Mouse (Mus musculus) stomach, embryonic 14.5 days (tissue): ENCODE data around the gene Mrps18b. TPM values are rescaled to one million over a fixed set of nuclear protein-coding genes. Genes with fewer than 3 reads are reported as not detected.

Experiments used
- ATAC-seq: fragments of 200-750 bp; cut with Nextera tagmentation; 2 replicates; pipeline ENCODE4 v1.8.0; 2017; ENCODE audit warnings: low read depth, moderate TSS enrichment; ENCODE audit not compliant: insufficient number of reproducible peaks, insufficient read depth, low FRiP score
- H3K27ac ChIP-seq: fragments of 300-500 bp; sonication (generic); 2 replicates; pipeline ENCODE4 v1.5.1; 2014; ENCODE audit warnings: mild to moderate bottlenecking, low read length, moderate library complexity, mixed read lengths
- H3K27me3 ChIP-seq: fragments of 300-500 bp; sonication (generic); 2 replicates; pipeline ENCODE4 v1.6.1; 2014; ENCODE audit warnings: low read length, control low read depth, mixed read lengths; ENCODE audit not compliant: control insufficient read depth, insufficient read depth
- H3K36me3 ChIP-seq: fragments of 300-500 bp; sonication (generic); 2 replicates; pipeline ENCODE4 v1.6.1; 2014; ENCODE audit warnings: mild to moderate bottlenecking, control low read depth, low read length, moderate library complexity, mixed read lengths; ENCODE audit not compliant: control insufficient read depth, insufficient read depth
- H3K4me1 ChIP-seq: fragments of 300-500 bp; sonication (generic); 2 replicates; pipeline ENCODE4 v1.6.1; 2014; ENCODE audit warnings: low read length, control low read depth, mixed read lengths; ENCODE audit not compliant: control insufficient read depth, insufficient read depth
- H3K4me2 ChIP-seq: fragments of 300-500 bp; sonication (generic); replicated peaks from 2 replicates; pipeline ENCODE4 v1.6.1; 2014; ENCODE audit warnings: low read depth, low read length, control low read depth
- H3K4me3 ChIP-seq: fragments of 300-500 bp; sonication (generic); 2 replicates; pipeline ENCODE4 v1.5.1; 2014; ENCODE audit warnings: low read depth, low read length, control low read depth
- H3K9ac ChIP-seq: fragments of 300-500 bp; sonication (generic); replicated peaks from 2 replicates; pipeline ENCODE4 v1.6.1; 2014; ENCODE audit warnings: low read depth, mild to moderate bottlenecking, control low read depth, low read length, moderate library complexity, mixed read lengths
- H3K9me3 ChIP-seq: fragments of 300-500 bp; sonication (generic); 2 replicates; pipeline ENCODE4 v1.6.1; 2016; ENCODE audit warnings: low read depth, low read length, control low read depth; ENCODE audit not compliant: control insufficient read depth
- WGBS: fragments of 180-500 bp; shearing (Covaris S2); extraction: QIAGEN DNeasy Blood & Tissue Kit; methylation state at CpG from one replicate; pipeline ENCODE4 v1.1.7; 2014; 5-methylcytosine and 5-hydroxymethylcytosine counted together
- polyA plus RNA-seq: library from polyadenylated mRNA; unstranded; fragments of >200 nt; fragmentation: Nextera tagmentation; extraction: Ambion mirVana; gene quantifications from 2 replicates; pipeline ENCODE4 v1.2.1, GENCODE M21; 2014

Mrps18b gene
- polyA plus RNA-seq, 1 experiment from 2014 or later = 72.2 TPM

GRCm38 (mm10) chr17:35874721-35875120 is 41.5 kb downstream of the Mrps18b start:
- Histone ChIP-seq H3K27ac (no peak overlapping the region), H3K9me3 (no peaks in the 10 kb centered on the region), H3K4me2 (no peak overlapping the region), H3K4me1 (peaks cover 14% of the 10 kb centered on the region; the same call in 1 of the 2 replicates), H3K9ac (no peak overlapping the region), H3K36me3 (peaks cover 12% of the 10 kb centered on the region), H3K4me3 (no peak overlapping the region), H3K27me3 (no peaks in the 10 kb centered on the region)
- 88% methylated on average over 6 of the region's 6 CpGs for WGBS
- no peak for ATAC-seq

GRCm38 (mm10) chr17:35873774-35874519 is 42.2 kb downstream of the Mrps18b start:
- Histone ChIP-seq H3K4me2 (no peak overlapping the region), H3K36me3 (peaks cover 12% of the 10 kb centered on the region), H3K4me3 (no peak overlapping the region), H3K27ac (peak overlapping the region; percentile 15; the same call in 1 of the 2 replicates), H3K4me1 (peaks cover 22% of the 10 kb centered on the region; the same call in 1 of the 2 replicates), H3K9me3 (no peaks in the 10 kb centered on the region), H3K9ac (peak overlapping the region; percentile 25; the same call in 1 of the 2 replicates), H3K27me3 (no peaks in the 10 kb centered on the region)
- 28% methylated on average over 21 of the region's 21 CpGs for WGBS
- ATAC-seq = 0 out of 2 replicates have a peak, but pooled peaks have one; percentile 25

DNA sequence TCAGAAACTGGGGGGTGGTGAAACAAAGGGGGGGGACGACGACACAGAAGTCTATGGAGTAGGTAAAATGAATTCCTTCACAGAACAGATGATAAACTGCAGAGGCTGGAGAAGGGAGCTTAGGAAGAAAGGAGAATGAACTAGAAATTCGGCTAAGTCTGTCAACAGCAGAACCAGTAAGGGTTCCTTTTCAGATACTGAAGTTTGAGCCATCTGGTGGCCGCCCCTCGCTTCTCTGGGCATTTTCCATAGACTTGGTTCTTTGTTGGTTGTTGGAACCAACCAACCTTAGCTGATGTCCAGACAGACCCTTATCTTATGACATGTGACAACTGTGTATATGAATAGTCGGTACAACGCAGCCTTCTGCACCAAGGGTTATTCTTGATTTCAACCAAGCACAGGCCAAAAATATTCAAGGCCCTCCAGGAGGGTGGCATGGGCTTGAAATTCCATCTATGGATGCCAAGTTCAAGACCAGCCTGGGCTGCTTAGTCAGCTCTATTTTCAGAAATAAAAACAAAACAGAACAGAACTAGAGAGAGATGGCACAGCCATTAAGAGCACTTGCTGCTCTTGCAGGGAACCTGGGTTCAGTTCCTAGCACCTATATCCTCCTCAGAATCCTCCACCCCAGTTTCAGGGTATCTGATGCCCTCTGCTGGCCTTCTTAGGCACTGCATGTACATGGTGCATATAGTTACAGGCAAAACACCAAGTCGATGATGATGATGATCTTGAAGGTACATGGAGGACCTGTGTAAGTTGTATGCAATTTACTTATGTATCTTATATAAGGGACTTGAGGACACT is 45.1 kb downstream of the Mrps18b start:
- no peak for ATAC-seq
- Histone ChIP-seq H3K27me3 (no peaks in the 10 kb centered on the region), H3K27ac (peak overlapping the region; percentile 85; the same call in 1 of the 2 replicates), H3K9ac (no peak overlapping the region), H3K4me3 (peak overlapping the region; percentile 63; the same call in 1 of the 2 replicates), H3K9me3 (no peaks in the 10 kb centered on the region), H3K4me2 (peak overlapping the region; percentile 92; the same call in 1 of the 2 replicates), H3K4me1 (peaks cover 36% of the 10 kb centered on the region; the same call in 1 of the 2 replicates), H3K36me3 (peaks cover 8% of the 10 kb centered on the region; the same call in 1 of the 2 replicates)
- WGBS = 68% methylated on average over 8 of the region's 8 CpGs

DNA sequence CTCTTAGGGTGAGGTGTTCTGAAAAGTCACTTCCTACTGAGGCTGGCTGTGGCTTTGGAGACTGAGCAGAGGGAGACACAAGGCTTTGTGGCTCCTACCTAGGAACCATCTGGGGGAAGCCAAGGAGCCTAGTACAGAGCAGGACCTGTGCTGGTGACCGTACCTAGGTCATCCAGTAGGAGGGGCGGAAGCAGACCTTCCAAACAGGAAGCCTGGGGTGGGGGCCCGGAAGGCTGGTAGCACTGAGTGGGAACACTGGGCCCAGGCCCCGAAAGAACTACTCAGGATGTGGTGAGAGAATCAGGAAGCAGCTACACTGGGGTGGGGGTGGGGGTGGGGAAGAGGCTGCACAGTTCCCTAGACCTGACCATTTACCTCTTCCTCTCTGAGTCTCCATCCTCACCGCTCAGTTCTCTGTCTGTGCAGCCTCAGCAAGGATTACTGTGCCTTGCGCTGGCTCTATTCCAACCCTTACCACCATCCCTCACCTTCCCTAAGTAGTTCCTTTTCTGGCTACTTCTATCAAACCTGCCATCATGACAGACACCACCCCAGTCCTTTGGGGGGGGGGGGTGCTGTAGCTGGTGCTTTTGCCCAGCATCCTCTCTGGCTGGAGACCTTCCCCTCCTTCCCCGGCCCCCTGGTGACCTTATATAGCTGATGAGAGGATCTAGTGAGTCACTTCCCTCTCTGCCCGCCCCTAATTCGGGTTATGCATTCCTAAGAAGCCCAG is 45.9 kb downstream of the Mrps18b start:
- 42% methylated on average over 9 of the region's 9 CpGs for WGBS
- peak overlapping the region; percentile 63 for H3K4me3 ChIP-seq
- ATAC-seq = no peak

DNA sequence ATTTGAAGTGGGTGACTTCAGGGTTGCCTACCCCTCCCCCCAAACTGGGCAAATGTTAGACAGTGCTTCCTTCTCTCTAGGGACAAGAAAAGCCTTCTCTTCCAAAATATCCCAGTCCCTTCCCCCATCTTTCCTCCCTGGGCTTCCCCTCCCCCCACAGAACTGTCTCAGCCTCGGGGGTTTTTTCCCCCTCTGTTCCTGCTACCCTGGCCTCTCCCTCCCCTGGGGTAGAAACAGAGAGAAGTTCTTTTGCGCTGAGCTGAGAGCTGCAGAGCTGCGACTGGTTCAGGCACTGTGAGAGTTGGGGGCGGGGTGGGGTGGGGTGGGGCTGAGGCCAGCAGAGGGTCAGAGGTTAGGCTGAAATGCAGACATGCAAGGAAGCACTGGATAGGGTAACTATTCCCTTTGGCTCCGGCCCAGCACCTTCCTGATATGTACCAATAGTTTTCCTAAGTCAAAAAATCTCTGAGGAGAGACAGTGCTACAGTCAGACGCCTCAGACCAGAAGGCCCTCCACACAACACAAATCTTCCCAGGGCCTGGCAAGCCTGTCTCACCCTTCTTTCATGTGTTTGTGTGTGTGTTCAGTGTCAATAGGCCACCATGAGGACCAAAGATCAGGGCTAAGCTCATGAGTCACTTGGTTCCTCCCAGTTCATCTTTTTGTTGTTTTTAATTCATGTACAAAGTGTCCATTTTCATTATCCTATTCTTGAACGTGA is 46.7 kb downstream of the Mrps18b start:
- peak overlapping the region; percentile 74; the same call in 1 of the 2 replicates for H3K9ac ChIP-seq
- ATAC-seq = 0 out of 2 replicates have a peak, but pooled peaks have one; percentile 15
- 1% methylated on average over 7 of the region's 7 CpGs for WGBS
- H3K27ac ChIP-seq = peak overlapping the region; percentile 85
- peak overlapping the region; percentile 92 for H3K4me2 ChIP-seq
- no peaks in the 10 kb centered on the region for H3K27me3 ChIP-seq
- H3K9me3 ChIP-seq = no peaks in the 10 kb centered on the region
- peak overlapping the region; percentile 63 for H3K4me3 ChIP-seq
- H3K4me1 ChIP-seq = peaks cover 42% of the 10 kb centered on the region; the same call in 1 of the 2 replicates
- no peaks in the 10 kb centered on the region for H3K36me3 ChIP-seq

More for the DNA sequence above, 45.9 kb downstream of the Mrps18b start:
- Histone ChIP-seq H3K4me2 (peak overlapping the region; percentile 92), H3K9ac (no peak overlapping the region; the same call in 1 of the 2 replicates), H3K27me3 (no peaks in the 10 kb centered on the region), H3K9me3 (no peaks in the 10 kb centered on the region), H3K4me1 (peaks cover 36% of the 10 kb centered on the region; the same call in 1 of the 2 replicates), H3K36me3 (peaks cover 5% of the 10 kb centered on the region; the same call in 1 of the 2 replicates), H3K27ac (peak overlapping the region; percentile 85)

DNA sequence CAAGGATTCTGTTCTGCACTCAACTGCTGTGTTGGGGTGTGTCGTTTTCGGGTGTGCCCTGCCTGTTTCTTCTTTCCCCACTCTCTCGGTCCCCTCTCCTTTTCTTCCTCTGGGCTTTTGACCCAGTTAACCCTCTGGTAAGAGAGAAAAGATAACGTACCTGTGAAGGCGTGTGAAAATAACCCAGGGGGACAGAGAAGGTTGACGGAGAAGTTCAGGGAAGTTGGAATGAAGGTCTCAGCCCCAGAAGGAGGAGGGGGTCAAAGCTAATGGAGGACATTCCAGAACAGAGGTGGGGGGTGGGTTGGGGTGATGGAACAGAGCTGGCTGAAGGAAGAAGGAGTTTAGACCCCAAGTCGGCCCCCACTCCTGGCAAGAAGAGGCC is 47.2 kb downstream of the Mrps18b start:
- Histone ChIP-seq H3K4me1 (peaks cover 43% of the 10 kb centered on the region; the same call in 1 of the 2 replicates), H3K9ac (peak overlapping the region; percentile 74), H3K36me3 (no peaks in the 10 kb centered on the region), H3K9me3 (no peaks in the 10 kb centered on the region), H3K4me3 (peak overlapping the region; percentile 63), H3K4me2 (peak overlapping the region; percentile 92), H3K27me3 (no peaks in the 10 kb centered on the region), H3K27ac (peak overlapping the region; percentile 85)
- 4% methylated on average over 7 of the region's 7 CpGs for WGBS
- ATAC-seq = no peak

GRCm38 (mm10) chr17:35868165-35868820 is 47.9 kb downstream of the Mrps18b start:
- Histone ChIP-seq H3K9me3 (no peaks in the 10 kb centered on the region), H3K4me2 (peak overlapping the region; percentile 92), H3K27ac (peak overlapping the region; percentile 85), H3K9ac (peak overlapping the region; percentile 74), H3K27me3 (no peaks in the 10 kb centered on the region), H3K36me3 (no peaks in the 10 kb centered on the region), H3K4me1 (peaks cover 43% of the 10 kb centered on the region; the same call in 1 of the 2 replicates), H3K4me3 (peak overlapping the region; percentile 63)
- ATAC-seq = no peak
- 22% methylated on average over 16 of the region's 17 CpGs for WGBS
